Mouse (Mus musculus): Measurements from ENCODE around the gene Mrpl28. TPM values are rescaled to one million over a fixed set of nuclear protein-coding genes. Genes with fewer than 3 reads are reported as not detected.
"Not testable (repeated sequence)": the region's sequence is repeated elsewhere in the genome, so short reads cannot be mapped to it uniquely, and the experiment has no call there.

Gene Mrpl28
- total RNA-seq, 4 experiments from 2014 or later, result 160 to 201 (median 177) TPM

DNA sequence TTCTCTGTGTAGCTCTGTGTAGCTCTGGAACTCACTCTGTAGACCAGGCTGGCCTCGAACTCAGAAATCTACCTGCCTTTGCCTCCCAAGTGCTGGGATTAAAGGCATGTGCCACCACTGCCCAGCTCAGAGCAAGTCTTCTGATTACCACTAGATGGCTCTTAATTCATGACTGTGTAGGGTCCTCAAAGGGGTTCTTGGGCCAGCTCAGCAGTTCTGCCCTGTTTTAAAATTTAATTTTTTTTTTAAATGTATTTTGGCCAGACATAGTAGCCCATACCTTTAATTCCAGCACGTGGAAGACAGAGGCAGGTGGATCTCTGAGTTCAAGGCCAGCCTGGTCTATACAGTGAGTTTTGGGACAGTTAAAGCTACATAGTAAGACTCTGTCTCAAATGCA is 51.9 kb downstream of the Mrpl28 start:
- DNase-seq (ENCODE audit: low spot score), result not testable (repeated sequence)

Other genes with a start within 250 kb of the Mrpl28 start
- gene Mettl26, start 248.4 kb upstream of the Mrpl28 start, total RNA-seq (2022), result 10 to 100 TPM; 13.6 to 16.8 (median 14.5) TPM
- gene Wfikkn1, start 242.6 kb upstream of the Mrpl28 start, total RNA-seq (2022), result under 1 TPM; 0.44 to 0.57 (median 0.51) TPM
- 10 to 100 TPM; 17.3 to 20.1 (median 17.7) TPM for gene Rab40c, start 203.8 kb upstream of the Mrpl28 start, total RNA-seq (2022)
- 10 to 100 TPM; 37.3 to 48.3 (median 47.8) TPM for gene Pigq, start 178.6 kb upstream of the Mrpl28 start, total RNA-seq (2022)
- under 1 TPM in 1 of 4 experiments, not detected in 3; 0.41 TPM for gene Nhlrc4, start 178.5 kb upstream of the Mrpl28 start, total RNA-seq (2022)
- gene A930017K11Rik, start 170.9 kb upstream of the Mrpl28 start, total RNA-seq (2022), result under 1 TPM; 0.24 to 0.85 (median 0.36) TPM
- gene Capn15, start 137.7 kb upstream of the Mrpl28 start, total RNA-seq (2022), result 1 to 10 TPM; 5.4 to 8.1 (median 6.8) TPM
- gene Rab11fip3, start 53.9 kb upstream of the Mrpl28 start, total RNA-seq (2022), result 10 to 100 TPM; 30.0 to 33.6 (median 32.2) TPM
- 10 to 100 TPM; 10.2 to 11.2 (median 11.0) TPM for gene Decr2, start 33.2 kb upstream of the Mrpl28 start, total RNA-seq (2022)
- gene Nme4, start 27.9 kb upstream of the Mrpl28 start, total RNA-seq (2022), result 1 to 10 TPM; 5.0 to 7.6 (median 5.9) TPM
- gene Tmem8, start 10.2 kb upstream of the Mrpl28 start, total RNA-seq (2022), result 1 to 10 TPM; 6.0 to 7.0 (median 6.2) TPM
- gene Axin1, start 15.2 kb downstream of the Mrpl28 start, total RNA-seq (2022), result 10 to 100 TPM; 16.1 to 21.6 (median 17.3) TPM
- gene Pdia2, start 75.6 kb downstream of the Mrpl28 start, total RNA-seq (2022), result not detected
- 1 to 10 TPM in 2 of 4 experiments, under 1 TPM in 1, not detected in 1; 0.16 to 1.4 (median 1.0) TPM for gene Rgs11, start 79.5 kb downstream of the Mrpl28 start, total RNA-seq (2022)
- under 1 TPM; 0.26 to 0.94 (median 0.76) TPM for gene Arhgdig, start 84.3 kb downstream of the Mrpl28 start, total RNA-seq (2022)
- gene Fam234a, start 120.7 kb downstream of the Mrpl28 start, total RNA-seq (2022), result 100 to 1,000 TPM; 118 to 143 (median 133) TPM
- 10 to 100 TPM in 3 of 4 experiments, 1 to 10 TPM in 1; 10.0 to 16.5 (median 13.8) TPM for gene Luc7l, start 129.4 kb downstream of the Mrpl28 start, total RNA-seq (2022)